ENCODE assay signal across 9 mouse cellular contexts in genomic region chrX:36534514-36534913, GRCm38 (mm10). TPM values are rescaled to one million over a fixed set of nuclear protein-coding genes. Genes with fewer than 3 reads are reported as not detected.
DNase-seq lines count a peak whose midpoint lies in the region; ATAC-seq and TF ChIP-seq lines count a peak whose summit lies in the region.
"Had no signal": no experiment of that assay in that cellular context is flagged by ENCODE, and none has a peak within 500 bp of the region (broad histone marks: within the 10 kb centered on the region; RNA-seq: fewer than 3 reads in every experiment).

No protein-coding gene starts in this region.

- H3K9ac ChIP-seq in heart, adult 2 months (ENCODE audit: low read depth, low read length): no peak overlapping the region
- no peak overlapping the region for H3K9ac ChIP-seq in kidney, postnatal 0 days (ENCODE audit: low read depth, low read length)
- H3K9ac ChIP-seq in liver, embryonic 13.5 days: no peak overlapping the region

- H3K27me3 ChIP-seq in heart, adult 2 months (ENCODE audit: control insufficient read depth, insufficient read depth, low read length): no peaks in the 10 kb centered on the region
- no peaks in the 10 kb centered on the region for H3K27me3 ChIP-seq in kidney, postnatal 0 days (ENCODE audit: insufficient read depth, low read length)
- H3K27me3 ChIP-seq in liver, embryonic 13.5 days: no peaks in the 10 kb centered on the region

- no peak for TF ChIP-seq EP300 in heart, adult 2 months (IDR thresholded peaks at IDR 0.05; ENCODE audit: insufficient read depth, low read depth, low read length)

- no peak for TF ChIP-seq POLR2A in heart, adult 2 months (IDR thresholded peaks at IDR 0.05; ENCODE audit: insufficient read depth, low read depth, low read length)

- intact Hi-C loops in heart, adult 2 months (cut with DNase I): loop anchor here (1.0 kb wide), 1 partner anchor 27 kb away; no protein-coding TSS in a partner anchor
- intact Hi-C loops in heart, postnatal 25 days (cut with DNase I): loop anchor here (1.0 to 10.0 kb wide), 2 partner anchors 27 to 290 kb away; no protein-coding TSS in a partner anchor

- H3K4me2 ChIP-seq in kidney, postnatal 0 days (ENCODE audit: low read length): no peak overlapping the region
- no peak overlapping the region for H3K4me2 ChIP-seq in liver, embryonic 13.5 days

- TF ChIP-seq CTCF in heart, adult 2 months (IDR thresholded peaks at IDR 0.05): peak; percentile 88
- TF ChIP-seq CTCF in kidney, postnatal 0 days (IDR thresholded peaks at IDR 0.05; ENCODE audit: low read depth): peak; percentile 81

- no peaks in the 10 kb centered on the region for H3K9me3 ChIP-seq in kidney, postnatal 0 days (replicated peaks; ENCODE audit: low read length)
- no peaks in the 10 kb centered on the region for H3K9me3 ChIP-seq in liver, embryonic 13.5 days (replicated peaks)

- H3K79me2 ChIP-seq in heart, adult 2 months (replicated peaks; ENCODE audit: control insufficient read depth, insufficient read depth, low read length): no peaks in the 10 kb centered on the region

- no peak overlapping the region for H3K27ac ChIP-seq in heart, adult 2 months
- no peak overlapping the region for H3K27ac ChIP-seq in kidney, postnatal 0 days
- H3K27ac ChIP-seq in liver, embryonic 13.5 days: no peak overlapping the region

- H3K36me3 ChIP-seq in heart, adult 2 months (ENCODE audit: control insufficient read depth, insufficient read depth, low read length): no peaks in the 10 kb centered on the region
- no peaks in the 10 kb centered on the region for H3K36me3 ChIP-seq in kidney, postnatal 0 days (ENCODE audit: insufficient read depth, low read length)
- H3K36me3 ChIP-seq in liver, embryonic 13.5 days: no peaks in the 10 kb centered on the region

- peak; percentile 45 to 84 for DNase-seq in heart, adult 2 months
- DNase-seq in heart, postnatal 25 days (ENCODE audit: low spot score): no peak
- DNase-seq in cerebellum, adult 11-12 months: peak; percentile 46
- DNase-seq in frontal cortex, postnatal 25 days (ENCODE audit: low spot score in 2 of 2): peak; percentile 67 to 73
- peak; percentile 72 for DNase-seq in kidney, postnatal 0 days (ENCODE audit: low spot score)
- peak; percentile 13 for DNase-seq in liver, embryonic 13.5 days
- peak; percentile 58 for DNase-seq in ovary, postnatal 10 days (ENCODE audit: low spot score)
- DNase-seq in thymus, postnatal 10 days (ENCODE audit: low spot score in 2 of 2): peak; percentile 30 to 56

- 9% methylated on average over 4 of the region's 4 CpGs for WGBS in heart, adult 2 months
- 20% methylated on average over 4 of the region's 4 CpGs for WGBS in kidney, postnatal 0 days
- 12% methylated on average over 4 of the region's 4 CpGs for WGBS in liver, embryonic 13.5 days (ENCODE audit: insufficient replicate concordance)

- ATAC-seq in kidney, postnatal 0 days (replicated peaks; ENCODE audit: low FRiP score, low read depth): no peak
- ATAC-seq in liver, embryonic 13.5 days (ENCODE audit: low read depth): no peak

- no peaks in the 10 kb centered on the region; the same call in 1 of the 2 replicates for H3K4me1 ChIP-seq in heart, adult 2 months (ENCODE audit: control insufficient read depth, insufficient read depth, low read length)
- H3K4me1 ChIP-seq in kidney, postnatal 0 days (replicated peaks; ENCODE audit: insufficient read depth, low read length): no peaks in the 10 kb centered on the region
- no peaks in the 10 kb centered on the region for H3K4me1 ChIP-seq in liver, embryonic 13.5 days (replicated peaks)

- H3K4me3 ChIP-seq in heart, adult 2 months: no peak overlapping the region
- no peak overlapping the region for H3K4me3 ChIP-seq in kidney, postnatal 0 days (replicated peaks; ENCODE audit: low read depth, low read length)
- H3K4me3 ChIP-seq in liver, embryonic 13.5 days (replicated peaks): no peak overlapping the region

RNA-seq across cellular contexts. Expression of gene Gm14569, which starts 42.9 kb away (rescaled TPM):
- total RNA-seq in heart, adult 2 months (2021): not detected
- polyA plus RNA-seq in heart, adult 2 months (2012; rRNA removed): not detected in 2 replicates
- total RNA-seq in heart, postnatal 25 days (2021): not detected
- polyA plus RNA-seq in kidney, postnatal 0 days (2015; fragmentation: Nextera tagmentation; extraction: Ambion mirVana): not detected in 2 replicates
- not detected in 2 replicates for polyA plus RNA-seq in liver, embryonic 13.5 days (2015; fragmentation: Nextera tagmentation; extraction: Ambion mirVana)
- polyA plus RNA-seq: lung, embryonic 16.5 days had no signal
